Mouse (Mus musculus) forebrain, embryonic 11.5 days (tissue): Measurements from ENCODE around the gene Zcchc10. TPM values are rescaled to one million over a fixed set of nuclear protein-coding genes. Genes with fewer than 3 reads are reported as not detected.

Source experiments
- ATAC-seq: fragments of 200-750 bp; cut with Nextera tagmentation; replicated peaks from 2 replicates; pipeline ENCODE4 v1.8.0; 2017; ENCODE audit warnings: moderate TSS enrichment; ENCODE audit not compliant: low FRiP score
- DNase-seq: peaks from one replicate; pipeline ENCODE4 v3.0.0-alpha.2; 2017; ENCODE audit warnings: low spot score
- H3K27ac ChIP-seq: fragments of 300-500 bp; sonication (generic); 2 replicates; pipeline ENCODE4 v1.5.1; 2014; ENCODE audit warnings: low read depth, low read length
- H3K27me3 ChIP-seq: fragments of 300-500 bp; sonication (generic); 2 replicates; pipeline ENCODE4 v1.6.1; 2014; ENCODE audit warnings: mild to moderate bottlenecking, low read length, mixed read lengths; ENCODE audit not compliant: control insufficient read depth, insufficient read depth
- H3K36me3 ChIP-seq: fragments of 300-500 bp; sonication (generic); 2 replicates; pipeline ENCODE4 v1.6.1; 2014; ENCODE audit warnings: mild to moderate bottlenecking, low read length, moderate library complexity, mixed read lengths; ENCODE audit not compliant: control insufficient read depth, insufficient read depth
- H3K4me1 ChIP-seq: fragments of 300-500 bp; sonication (generic); replicated peaks from 2 replicates; pipeline ENCODE4 v1.6.1; 2014; ENCODE audit warnings: low read length, mixed read lengths; ENCODE audit not compliant: control insufficient read depth, insufficient read depth
- H3K4me2 ChIP-seq: fragments of 300-500 bp; sonication (generic); 2 replicates; pipeline ENCODE4 v1.6.1; 2014; ENCODE audit warnings: low read depth, mild to moderate bottlenecking, low read length, moderate library complexity, mixed read lengths; ENCODE audit not compliant: severe bottlenecking
- H3K4me3 ChIP-seq: fragments of 300-500 bp; sonication (generic); 2 replicates; pipeline ENCODE4 v1.5.1; 2014; ENCODE audit warnings: low read depth, low read length
- H3K9ac ChIP-seq: fragments of 300-500 bp; sonication (generic); 2 replicates; pipeline ENCODE4 v1.6.1; 2014; ENCODE audit warnings: low read length
- H3K9me3 ChIP-seq: fragments of 300-500 bp; sonication (generic); 2 replicates; pipeline ENCODE4 v1.6.1; 2016; ENCODE audit warnings: low read length, mixed read lengths; ENCODE audit not compliant: control insufficient read depth
- WGBS: fragments of 180-500 bp; shearing (Covaris S2); extraction: QIAGEN DNeasy Blood & Tissue Kit; methylation state at CpG from one replicate; pipeline ENCODE4 v1.1.7; 2014; 5-methylcytosine and 5-hydroxymethylcytosine counted together
- polyA plus RNA-seq: library from polyadenylated mRNA; unstranded; fragments of >200 nt; fragmentation: Nextera tagmentation; extraction: Ambion mirVana; gene quantifications from 2 replicates; pipeline ENCODE4 v1.2.1, GENCODE M21; 2014

The Zcchc10 gene
- polyA plus RNA-seq, 1 experiment from 2014 or later, result 24.1 TPM

GRCm38 (mm10) chr11:53297947-53298860 lies 26.3 kb upstream of the Zcchc10 start:
- Histone ChIP-seq H3K4me3 (peak overlapping the region; percentile 100), H3K9ac (no peak overlapping the region; the same call in 1 of the 2 replicates), H3K27ac (no peak overlapping the region), H3K4me2 (peak overlapping the region; percentile 53), H3K27me3 (no peaks in the 10 kb centered on the region), H3K4me1 (peaks cover 8% of the 10 kb centered on the region), H3K9me3 (no peaks in the 10 kb centered on the region), H3K36me3 (no peaks in the 10 kb centered on the region; the same call in 1 of the 2 replicates)
- no peak for DNase-seq
- no peak for ATAC-seq
- WGBS, result 92% methylated on average over 7 of the region's 7 CpGs

- WGBS, result under 1% methylated on average over 79 of the region's 80 CpGs
These were observed 24.7 kb upstream of the Zcchc10 start for GRCm38 (mm10) chr11:53299551-53300329.

GRCm38 (mm10) chr11:53300330-53301166 lies 23.9 kb upstream of the Zcchc10 start, which contains the start of gene Hspa4:
Gene Hspa4 (minus strand): TSS chr11:53300457.
- WGBS, result under 1% methylated on average over 58 of the region's 58 CpGs
- H3K36me3 ChIP-seq, result no peaks in the 10 kb centered on the region
- peak within 1 kb of the TSS; percentile 76 for H3K4me2 ChIP-seq
- peak; percentile 99 for DNase-seq
- no peaks in the 10 kb centered on the region for H3K9me3 ChIP-seq
- H3K27ac ChIP-seq, result peak within 1 kb of the TSS; percentile 97
- no peaks in the 10 kb centered on the region for H3K27me3 ChIP-seq
- peaks cover 8% of the 10 kb centered on the region for H3K4me1 ChIP-seq
- peak within 1 kb of the TSS; percentile 100 for H3K4me3 ChIP-seq
- peak within 1 kb of the TSS; percentile 96 for H3K9ac ChIP-seq
- ATAC-seq, result peak; percentile 97

More at GRCm38 (mm10) chr11:53299551-53300329, 24.7 kb upstream of the Zcchc10 start:
- peak overlapping the region; percentile 96 for H3K9ac ChIP-seq
- ATAC-seq, result peak; percentile 76
- peak overlapping the region; percentile 97 for H3K27ac ChIP-seq
- no peaks in the 10 kb centered on the region for H3K27me3 ChIP-seq
- no peaks in the 10 kb centered on the region for H3K9me3 ChIP-seq
- no peaks in the 10 kb centered on the region for H3K36me3 ChIP-seq
- peak overlapping the region; percentile 53 for H3K4me2 ChIP-seq
- peaks cover 8% of the 10 kb centered on the region for H3K4me1 ChIP-seq
- DNase-seq, result peak; percentile 77
- H3K4me3 ChIP-seq, result peak overlapping the region; percentile 100

GRCm38 (mm10) chr11:53301167-53301515 lies 23.3 kb upstream of the Zcchc10 start:
- H3K4me3 ChIP-seq, result peak overlapping the region; percentile 100
- H3K4me2 ChIP-seq, result peak overlapping the region; percentile 76
- H3K27me3 ChIP-seq, result no peaks in the 10 kb centered on the region
- ATAC-seq, result no peak
- H3K9me3 ChIP-seq, result no peaks in the 10 kb centered on the region
- peak overlapping the region; percentile 72 for H3K9ac ChIP-seq
- peak overlapping the region; percentile 97 for H3K27ac ChIP-seq
- peaks cover 8% of the 10 kb centered on the region for H3K4me1 ChIP-seq
- no peak for DNase-seq
- H3K36me3 ChIP-seq, result no peaks in the 10 kb centered on the region
- 53% methylated on average over 9 of the region's 9 CpGs for WGBS

GRCm38 (mm10) chr11:53304044-53304840 lies 20.2 kb upstream of the Zcchc10 start:
- no peaks in the 10 kb centered on the region for H3K36me3 ChIP-seq
- H3K4me1 ChIP-seq, result peaks cover 4% of the 10 kb centered on the region; the same call in 1 of the 2 replicates
- no peak overlapping the region for H3K4me2 ChIP-seq
- H3K9me3 ChIP-seq, result no peaks in the 10 kb centered on the region
- no peak overlapping the region for H3K9ac ChIP-seq
- DNase-seq (no peak), ATAC-seq (no peak)
- WGBS, result 89% methylated on average over 14 of the region's 14 CpGs
- H3K4me3 ChIP-seq, result no peak overlapping the region
- no peaks in the 10 kb centered on the region for H3K27me3 ChIP-seq
- no peak overlapping the region for H3K27ac ChIP-seq

GRCm38 (mm10) chr11:53306965-53307364 lies 17.5 kb upstream of the Zcchc10 start:
- Histone ChIP-seq H3K4me3 (no peak overlapping the region), H3K9me3 (no peaks in the 10 kb centered on the region), H3K4me1 (no peaks in the 10 kb centered on the region; the same call in 1 of the 2 replicates), H3K36me3 (no peaks in the 10 kb centered on the region), H3K9ac (no peak overlapping the region), H3K4me2 (no peak overlapping the region), H3K27ac (no peak overlapping the region), H3K27me3 (no peaks in the 10 kb centered on the region)
- 93% methylated on average over 2 of the region's 2 CpGs for WGBS
- no peak for ATAC-seq
- no peak for DNase-seq

- no peak overlapping the region for H3K4me3 ChIP-seq
- H3K36me3 ChIP-seq, result no peaks in the 10 kb centered on the region
- H3K4me1 ChIP-seq, result no peaks in the 10 kb centered on the region; the same call in 1 of the 2 replicates
- H3K9me3 ChIP-seq, result no peaks in the 10 kb centered on the region
- H3K27me3 ChIP-seq, result no peaks in the 10 kb centered on the region
- DNase-seq (no peak), ATAC-seq (no peak)
- WGBS, result 80% methylated on average over 10 of the region's 10 CpGs
- H3K27ac ChIP-seq, result no peak overlapping the region
- H3K9ac ChIP-seq, result no peak overlapping the region
- no peak overlapping the region for H3K4me2 ChIP-seq
These were observed 16.9 kb upstream of the Zcchc10 start for GRCm38 (mm10) chr11:53307558-53308065.
